Mouse (Mus musculus) bone marrow, adult 2 months (tissue): ENCODE results near the gene Zfp988.
"Not testable (repeated sequence)": the region's sequence is repeated elsewhere in the genome, so short reads cannot be mapped to it uniquely, and the experiment has no call there.

ENCODE experiments used
- CTCF ChIP-seq: fragments of 200-500 bp; IDR thresholded peaks from 2 replicates; pipeline ENCODE4 v1.5.1; 2011; ENCODE audit warnings: low read length, control low read depth; ENCODE audit not compliant: control insufficient read depth, insufficient read depth
- POLR2A ChIP-seq: fragments of 200-500 bp; IDR thresholded peaks from 2 replicates; pipeline ENCODE4 v1.6.1; 2011; ENCODE audit warnings: low read depth, mild to moderate bottlenecking, control low read depth, low read length, borderline replicate concordance; ENCODE audit not compliant: control insufficient read depth

GRCm38 (mm10) chr4:147348906-147349686 lies 43.6 kb downstream of the Zfp988 start:
- TF ChIP-seq CTCF, POLR2A: not testable (repeated sequence)
